Mouse (Mus musculus) forebrain, embryonic 14.5 days (tissue): Measurements from ENCODE around the gene Mcee. TPM values are rescaled to one million over a fixed set of nuclear protein-coding genes. Genes with fewer than 3 reads are reported as not detected.

Experiments used
- ATAC-seq: fragments of 200-750 bp; cut with Nextera tagmentation; 2 replicates; pipeline ENCODE4 v1.8.0; 2017; ENCODE audit warnings: mild to moderate bottlenecking, moderate library complexity
- DNase-seq: peaks from one replicate; pipeline ENCODE4 v3.0.0-alpha.2; 2015; ENCODE audit warnings: low spot score
- H3K27ac ChIP-seq: fragments of 300-500 bp; sonication (generic); 2 replicates; pipeline ENCODE4 v1.5.1; 2014; ENCODE audit warnings: low read depth, mild to moderate bottlenecking, control low read depth, low read length, moderate library complexity
- H3K27me3 ChIP-seq: fragments of 300-500 bp; sonication (generic); replicated peaks from 2 replicates; pipeline ENCODE4 v1.6.1; 2014; ENCODE audit warnings: low read length, control low read depth, mixed read lengths; ENCODE audit not compliant: control insufficient read depth, insufficient read depth
- H3K36me3 ChIP-seq: fragments of 300-500 bp; sonication (generic); 2 replicates; pipeline ENCODE4 v1.6.1; 2014; ENCODE audit warnings: low read length, control low read depth; ENCODE audit not compliant: control insufficient read depth, insufficient read depth
- H3K4me1 ChIP-seq: fragments of 300-500 bp; sonication (generic); 2 replicates; pipeline ENCODE4 v1.6.1; 2014; ENCODE audit warnings: antibody characterized with exemption, low read length, control low read depth; ENCODE audit not compliant: control insufficient read depth, insufficient read depth
- H3K4me2 ChIP-seq: fragments of 300-500 bp; sonication (generic); 2 replicates; pipeline ENCODE4 v1.6.1; 2014; ENCODE audit warnings: mild to moderate bottlenecking, control low read depth, low read length
- H3K4me3 ChIP-seq: fragments of 300-500 bp; sonication (generic); 2 replicates; pipeline ENCODE4 v1.5.1; 2014; ENCODE audit warnings: low read depth, low read length, control low read depth
- H3K9ac ChIP-seq: fragments of 300-500 bp; sonication (generic); 2 replicates; pipeline ENCODE4 v1.6.1; 2014; ENCODE audit warnings: mild to moderate bottlenecking, low read length, control low read depth, moderate library complexity
- H3K9me3 ChIP-seq: fragments of 300-500 bp; sonication (generic); replicated peaks from 2 replicates; pipeline ENCODE4 v1.6.1; 2016; ENCODE audit warnings: low read length, control low read depth, mixed read lengths; ENCODE audit not compliant: control insufficient read depth
- WGBS: fragments of 180-500 bp; shearing (Covaris S2); extraction: QIAGEN DNeasy Blood & Tissue Kit; methylation state at CpG from one replicate; pipeline ENCODE4 v1.1.7; 2014; 5-methylcytosine and 5-hydroxymethylcytosine counted together
- polyA plus RNA-seq: library from polyadenylated mRNA; unstranded; fragments of >200 nt; fragmentation: Nextera tagmentation; extraction: Ambion mirVana; gene quantifications from 2 replicates; pipeline ENCODE4 v1.2.1, GENCODE M21; 2014

Gene Mcee
- polyA plus RNA-seq, 1 experiment from 2014 or later, result 42.2 TPM

DNA sequence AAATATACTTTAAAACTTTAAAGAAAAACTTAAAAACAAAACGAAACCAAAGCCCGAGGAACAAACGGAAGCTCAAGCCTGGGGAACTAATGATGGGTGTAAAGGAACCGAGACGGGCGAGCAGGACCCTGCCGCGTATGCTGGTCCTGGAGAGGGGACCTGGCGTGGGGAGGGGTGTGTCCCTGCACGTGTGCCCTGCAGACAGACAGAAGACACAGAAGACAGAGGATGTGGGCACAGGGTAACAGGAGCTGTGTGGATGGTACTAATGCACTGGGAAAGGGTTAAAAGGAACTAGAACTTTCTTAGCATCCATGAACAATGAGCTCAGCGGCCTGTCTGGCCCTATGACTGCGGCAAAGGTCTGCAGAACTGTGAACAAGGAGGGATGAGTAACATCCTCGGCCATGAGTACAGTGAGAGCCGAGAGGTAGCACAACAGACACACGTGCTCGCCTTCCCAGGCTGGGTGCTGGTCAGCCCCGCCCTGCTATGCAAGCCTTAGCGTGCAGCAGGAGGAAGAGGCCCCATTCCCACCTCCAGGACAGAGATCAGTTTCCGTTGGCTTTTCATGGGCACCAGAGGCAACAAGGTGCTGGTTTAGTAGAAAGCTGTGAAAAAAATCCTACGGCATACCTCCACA is 32.3 kb upstream of the Mcee start:
- 90% methylated on average over 20 of the region's 20 CpGs for WGBS

GRCm38 (mm10) chr7:64360586-64360945 is 31.8 kb upstream of the Mcee start:
- Histone ChIP-seq H3K27me3 (no peaks in the 10 kb centered on the region), H3K9me3 (no peaks in the 10 kb centered on the region), H3K4me2 (no peak overlapping the region), H3K27ac (no peak overlapping the region), H3K36me3 (peaks cover 71% of the 10 kb centered on the region), H3K9ac (no peak overlapping the region), H3K4me3 (no peak overlapping the region), H3K4me1 (no peaks in the 10 kb centered on the region)
- DNase-seq (no peak), ATAC-seq (no peak)
- WGBS, result 67% methylated on average over 3 of the region's 3 CpGs

More for the DNA sequence above, 32.3 kb upstream of the Mcee start:
- Histone ChIP-seq H3K9ac (no peak overlapping the region), H3K36me3 (peaks cover 67% of the 10 kb centered on the region), H3K9me3 (no peaks in the 10 kb centered on the region), H3K4me2 (no peak overlapping the region), H3K4me1 (no peaks in the 10 kb centered on the region), H3K27me3 (no peaks in the 10 kb centered on the region), H3K27ac (no peak overlapping the region), H3K4me3 (no peak overlapping the region)
- ATAC-seq (no peak), DNase-seq (no peak)

DNA sequence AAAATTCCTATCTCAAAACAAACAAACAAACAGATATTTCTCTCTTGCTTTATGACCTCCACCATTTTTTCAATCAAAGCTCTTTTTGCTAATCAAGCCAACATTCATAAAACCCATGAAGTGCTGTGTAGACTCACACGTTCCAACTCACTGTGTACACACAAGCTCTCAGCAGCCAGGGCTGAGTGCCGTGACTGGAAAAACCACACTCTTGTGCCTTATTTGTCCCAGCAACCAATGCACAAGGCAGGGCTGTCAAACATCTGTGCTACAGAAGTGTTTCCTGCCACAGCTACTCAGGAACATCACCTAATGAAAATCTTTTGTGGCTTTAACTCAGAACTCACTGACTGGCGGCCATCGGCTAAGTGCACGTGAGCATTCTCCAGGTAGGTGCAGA is 26.5 kb upstream of the Mcee start:
- Histone ChIP-seq H3K4me3 (no peak overlapping the region), H3K4me2 (no peak overlapping the region), H3K4me1 (no peaks in the 10 kb centered on the region), H3K36me3 (peaks cover 67% of the 10 kb centered on the region), H3K27ac (no peak overlapping the region), H3K9me3 (no peaks in the 10 kb centered on the region), H3K27me3 (no peaks in the 10 kb centered on the region), H3K9ac (no peak overlapping the region)
- DNase-seq (no peak), ATAC-seq (no peak)
- 93% methylated on average over 5 of the region's 5 CpGs for WGBS

DNA sequence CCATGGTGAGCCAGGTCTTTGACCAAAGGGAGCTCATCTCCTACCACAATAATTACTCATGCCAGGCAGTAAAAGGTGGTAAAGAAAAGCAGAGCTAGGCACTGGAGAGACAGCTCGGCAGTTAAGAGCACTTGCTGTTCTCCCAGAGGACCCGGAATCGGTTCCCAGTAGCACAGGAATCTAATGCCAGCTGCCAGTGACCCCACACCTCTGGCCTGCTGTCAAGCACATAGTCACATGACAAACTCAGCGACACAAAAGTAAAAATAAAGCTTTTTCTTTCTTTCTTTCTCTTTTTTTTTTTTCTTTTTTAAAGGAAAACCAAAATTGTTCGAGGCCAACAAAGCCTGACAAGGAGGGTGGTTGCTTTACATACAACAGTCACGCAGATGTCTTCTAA is 22.6 kb upstream of the Mcee start:
- Histone ChIP-seq H3K4me3 (no peak overlapping the region), H3K9me3 (no peaks in the 10 kb centered on the region), H3K36me3 (peaks cover 32% of the 10 kb centered on the region), H3K27ac (no peak overlapping the region), H3K9ac (no peak overlapping the region), H3K4me2 (no peak overlapping the region), H3K4me1 (peaks cover 4% of the 10 kb centered on the region), H3K27me3 (no peaks in the 10 kb centered on the region)
- no peak for ATAC-seq
- DNase-seq, result no peak
- WGBS, result 91% methylated on average over 6 of the region's 6 CpGs

- H3K9ac ChIP-seq, result no peak overlapping the region
- no peaks in the 10 kb centered on the region for H3K27me3 ChIP-seq
- H3K9me3 ChIP-seq, result no peaks in the 10 kb centered on the region
- peaks cover 4% of the 10 kb centered on the region for H3K4me1 ChIP-seq
- H3K4me3 ChIP-seq, result no peak overlapping the region
- ATAC-seq, result no peak
- no peak overlapping the region for H3K4me2 ChIP-seq
- H3K27ac ChIP-seq, result no peak overlapping the region
- no peak for DNase-seq
- 88% methylated on average over 23 of the region's 23 CpGs for WGBS
- peaks cover 21% of the 10 kb centered on the region for H3K36me3 ChIP-seq
These were observed 20.2 kb upstream of the Mcee start for GRCm38 (mm10) chr7:64371940-64372878.

DNA sequence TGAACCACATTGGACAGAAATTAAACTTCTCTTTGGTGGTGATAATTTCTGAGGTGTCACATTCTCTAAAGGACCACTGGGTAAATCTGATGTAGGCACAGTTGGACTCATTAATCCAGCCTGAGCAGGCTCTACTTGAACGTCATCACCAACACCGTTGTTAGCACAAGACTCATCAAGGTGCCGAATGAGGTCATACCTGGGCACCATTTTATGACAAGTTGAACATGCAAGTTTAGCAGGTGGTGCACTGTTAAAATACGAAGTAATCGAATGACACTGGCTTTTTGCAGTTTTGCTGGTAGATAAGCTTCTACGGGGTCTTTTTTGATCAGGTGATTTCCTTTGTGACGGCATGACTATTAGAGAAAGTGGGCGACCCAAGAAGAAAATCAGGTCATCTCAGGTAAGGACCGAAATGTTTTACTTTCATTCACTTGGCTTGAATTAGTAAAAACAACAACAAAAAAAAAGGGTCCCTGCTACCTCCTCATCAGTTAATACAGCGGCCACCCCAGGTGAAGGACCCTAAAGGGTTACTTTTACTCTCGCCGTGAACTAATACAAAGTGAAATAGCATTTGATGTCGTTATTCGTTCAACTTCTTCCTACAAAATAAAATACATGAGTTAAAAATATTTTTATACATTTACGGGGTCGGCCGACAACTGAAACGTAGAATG is 19.1 kb upstream of the Mcee start:
- peak overlapping the region; percentile 81 for H3K9ac ChIP-seq
- H3K36me3 ChIP-seq, result peaks cover 27% of the 10 kb centered on the region
- 11% methylated on average over 18 of the region's 18 CpGs for WGBS

GRCm38 (mm10) chr7:64373830-64374562 is 18.4 kb upstream of the Mcee start, which contains the start of gene Fan1:
Gene Fan1 (minus strand): TSS chr7:64374095.
- peak within 1 kb of the TSS; percentile 92 for H3K27ac ChIP-seq
- 3% methylated on average over 27 of the region's 27 CpGs for WGBS

More for the DNA sequence above, 19.1 kb upstream of the Mcee start:
- Histone ChIP-seq H3K4me3 (peak overlapping the region; percentile 64), H3K27ac (peak overlapping the region; percentile 92), H3K4me1 (peaks cover 4% of the 10 kb centered on the region), H3K9me3 (no peaks in the 10 kb centered on the region), H3K27me3 (no peaks in the 10 kb centered on the region), H3K4me2 (peak overlapping the region; percentile 66)
- DNase-seq (peak; percentile 36), ATAC-seq (peak; percentile 36)

GRCm38 (mm10) chr7:64391479-64391878 is 928 bp upstream of the Mcee start:
- Histone ChIP-seq H3K4me3 (peak overlapping the region; percentile 67), H3K27ac (no peak overlapping the region)
- 5% methylated on average over 8 of the region's 8 CpGs for WGBS

More at GRCm38 (mm10) chr7:64373830-64374562, 18.4 kb upstream of the Mcee start, which contains the start of gene Fan1:
- Histone ChIP-seq H3K9me3 (no peaks in the 10 kb centered on the region), H3K4me3 (peak within 1 kb of the TSS; percentile 64), H3K4me2 (peak within 1 kb of the TSS; percentile 66), H3K27me3 (no peaks in the 10 kb centered on the region), H3K9ac (peak within 1 kb of the TSS; percentile 81), H3K36me3 (peaks cover 27% of the 10 kb centered on the region), H3K4me1 (peaks cover 4% of the 10 kb centered on the region)
- peak; percentile 90 for DNase-seq
- ATAC-seq, result peak; percentile 98

More at GRCm38 (mm10) chr7:64391479-64391878, 928 bp upstream of the Mcee start:
- H3K4me2 ChIP-seq, result peak overlapping the region; percentile 67
- ATAC-seq (no peak), DNase-seq (peak; percentile 3)
- H3K4me1 ChIP-seq, result peaks cover 8% of the 10 kb centered on the region
- no peaks in the 10 kb centered on the region for H3K9me3 ChIP-seq
- no peaks in the 10 kb centered on the region for H3K27me3 ChIP-seq
- H3K36me3 ChIP-seq, result peaks cover 27% of the 10 kb centered on the region
- H3K9ac ChIP-seq, result peak overlapping the region; percentile 68
